Mouse (Mus musculus) myocyte (in vitro differentiated cells): ENCODE results near the gene Slc5a1. TPM values are rescaled to one million over a fixed set of nuclear protein-coding genes. Genes with fewer than 3 reads are reported as not detected.
A peak's percentile ranks its signal among the peaks of the same experiment; 100 is the strongest.

Experiments used
- H3K27me3 ChIP-seq: one replicate; pipeline ENCODE4 v1.6.1; 2011; ENCODE audit not compliant: control insufficient read depth, insufficient read depth, insufficient read length
- H3K36me3 ChIP-seq: one replicate; pipeline ENCODE4 v1.6.1; 2011; ENCODE audit not compliant: control insufficient read depth, insufficient read depth
- H3K4me2 ChIP-seq: one replicate; pipeline ENCODE4 v1.6.1; 2011; ENCODE audit warnings: low read depth, control low read depth
- H3K4me3 ChIP-seq: one replicate; pipeline ENCODE4 v1.5.1; 2011; ENCODE audit warnings: mild to moderate bottlenecking, control low read depth, moderate library complexity
- H3K79me2 ChIP-seq: one replicate; pipeline ENCODE4 v1.6.1; 2011; ENCODE audit not compliant: control insufficient read depth, insufficient read depth
- H3ac ChIP-seq: one replicate; pipeline ENCODE4 v1.6.1; 2011; ENCODE audit not compliant: control insufficient read depth, insufficient read length
- CEBPB ChIP-seq: IDR thresholded peaks from 2 replicates; pipeline ENCODE4 v1.6.1; 2011; ENCODE audit warnings: mild to moderate bottlenecking, moderate library complexity; ENCODE audit not compliant: poor library complexity, insufficient read depth, severe bottlenecking
- E2F4 ChIP-seq: IDR thresholded peaks from one replicate; pipeline ENCODE4 v1.6.1; 2011; ENCODE audit warnings: mild to moderate bottlenecking, control low read depth, moderate library complexity; ENCODE audit not compliant: insufficient read depth
- MAX ChIP-seq: IDR thresholded peaks from one replicate; pipeline ENCODE4 v1.6.1; 2011; ENCODE audit warnings: low read depth, mild to moderate bottlenecking, control low read depth
- MYOD1 ChIP-seq, 3 experiments: IDR thresholded peaks; one replicate each; pipeline ENCODE4 v1.6.1; 2011; ENCODE audit warnings: control low read depth in 2 of 3, low read depth in 2 of 3, mild to moderate bottlenecking in 2 of 3, moderate library complexity in 1 of 3; ENCODE audit not compliant: insufficient read length in 2 of 3, control insufficient read depth in 1 of 3
- MYOG ChIP-seq, 3 experiments: IDR thresholded peaks; one replicate each; pipeline ENCODE4 v1.6.1; 2011; ENCODE audit warnings: control low read depth in 2 of 3, low read depth in 2 of 3, mild to moderate bottlenecking in 2 of 3; ENCODE audit not compliant: insufficient read length in 2 of 3, control insufficient read depth in 1 of 3, insufficient read depth in 1 of 3
- POLR2A ChIP-seq: IDR thresholded peaks from one replicate; pipeline ENCODE4 v1.6.1; 2011; ENCODE audit warnings: low read depth, mild to moderate bottlenecking, control low read depth, moderate library complexity; ENCODE audit not compliant: insufficient read length
- POLR2AphosphoS2 ChIP-seq: IDR thresholded peaks from one replicate; pipeline ENCODE4 v1.6.1; 2011; ENCODE audit warnings: low read depth, control low read depth; ENCODE audit not compliant: insufficient read length
- REST ChIP-seq: IDR thresholded peaks from one replicate; pipeline ENCODE4 v1.6.1; 2011; ENCODE audit warnings: mild to moderate bottlenecking, control low read depth, moderate library complexity; ENCODE audit not compliant: insufficient read depth, insufficient read length
- SRF ChIP-seq: IDR thresholded peaks from one replicate; pipeline ENCODE4 v1.6.1; 2011; ENCODE audit warnings: low read depth; ENCODE audit not compliant: control insufficient read depth, insufficient read length
- TCF12 ChIP-seq: IDR thresholded peaks from one replicate; pipeline ENCODE4 v1.6.1; 2011; ENCODE audit warnings: mild to moderate bottlenecking, control low read depth; ENCODE audit not compliant: poor library complexity, insufficient read depth, severe bottlenecking
- TCF3 ChIP-seq: IDR thresholded peaks from one replicate; pipeline ENCODE4 v1.6.1; 2011; ENCODE audit warnings: low read depth, control low read depth; ENCODE audit not compliant: insufficient read length
- USF1 ChIP-seq: IDR thresholded peaks from one replicate; pipeline ENCODE4 v1.6.1; 2011; ENCODE audit warnings: low read depth, mild to moderate bottlenecking, control low read depth, moderate library complexity
- polyA plus RNA-seq: library from polyadenylated mRNA; unstranded; fragments of >200 nt; fragmentation: generic; extraction: Trizol; gene quantifications from one replicate; pipeline ENCODE4 v1.2.1, GENCODE M21; 2012; ENCODE audit warnings: missing spikeins

Slc5a1 gene
- polyA plus RNA-seq, 1 experiment: not detected

DNA sequence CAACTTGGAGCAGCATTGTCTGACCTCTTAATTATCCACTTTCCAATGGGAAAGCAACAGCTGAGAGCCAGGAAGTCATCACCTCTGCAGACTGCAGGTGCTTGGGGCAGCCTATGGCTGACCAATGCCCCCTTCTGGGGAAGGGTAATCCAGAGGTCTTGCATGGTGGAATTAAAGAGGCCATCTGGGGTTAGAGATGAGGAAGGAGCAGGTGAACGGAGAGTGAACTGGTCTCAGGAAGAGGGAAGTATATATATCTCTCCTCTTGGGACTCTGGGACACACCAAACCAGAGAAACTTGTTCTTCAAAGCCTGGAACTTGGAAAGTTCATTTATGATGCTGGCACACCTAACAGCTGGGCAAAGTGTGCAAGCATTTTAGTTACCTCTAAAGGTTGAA lies 857 bp downstream of the Slc5a1 start:
- H3K36me3 ChIP-seq: no peaks in the 10 kb centered on the region
- H3ac ChIP-seq: no peak overlapping the region
- H3K4me3 ChIP-seq: no peak overlapping the region
- peaks cover 49% of the 10 kb centered on the region for H3K27me3 ChIP-seq
- H3K79me2 ChIP-seq: no peaks in the 10 kb centered on the region
- no peak for TF ChIP-seq POLR2A
- no peak for TF ChIP-seq USF1
- TF ChIP-seq E2F4: no peak
- no peak for TF ChIP-seq TCF12
- TF ChIP-seq POLR2AphosphoS2: no peak
- no peak overlapping the region for H3K4me2 ChIP-seq

DNA sequence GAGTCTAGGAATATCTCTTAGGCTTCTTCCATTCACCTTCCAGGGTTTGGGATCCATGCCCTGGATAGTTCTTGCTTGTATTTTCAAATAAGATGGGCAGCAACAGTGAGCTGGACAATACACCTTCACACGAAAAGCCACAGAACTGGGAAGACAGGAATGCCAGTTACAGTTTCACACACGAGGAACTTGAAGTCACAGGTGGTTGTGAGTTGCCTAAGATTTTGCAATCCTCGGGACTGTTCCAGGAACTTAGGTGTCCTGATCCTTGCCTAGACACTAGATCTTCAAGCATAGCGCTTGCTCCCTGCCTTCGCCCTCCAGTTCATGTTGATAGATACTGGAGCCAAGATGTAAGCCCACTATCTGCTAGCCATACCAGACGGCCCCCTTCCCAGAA lies 1.6 kb downstream of the Slc5a1 start:
- H3ac ChIP-seq: no peak overlapping the region
- H3K4me2 ChIP-seq: no peak overlapping the region
- TF ChIP-seq SRF (no peak), POLR2A (no peak), REST (no peak), MYOG (IDR thresholded peaks at IDR 0.05; ENCODE audit: control insufficient read depth in 1 of 3, insufficient read depth in 1 of 3, insufficient read length in 2 of 3, low read depth in 2 of 3) (no peak), USF1 (no peak), POLR2AphosphoS2 (no peak)
- no peaks in the 10 kb centered on the region for H3K79me2 ChIP-seq
- peaks cover 49% of the 10 kb centered on the region for H3K27me3 ChIP-seq
- H3K4me3 ChIP-seq: no peak overlapping the region
- H3K36me3 ChIP-seq: no peaks in the 10 kb centered on the region

DNA sequence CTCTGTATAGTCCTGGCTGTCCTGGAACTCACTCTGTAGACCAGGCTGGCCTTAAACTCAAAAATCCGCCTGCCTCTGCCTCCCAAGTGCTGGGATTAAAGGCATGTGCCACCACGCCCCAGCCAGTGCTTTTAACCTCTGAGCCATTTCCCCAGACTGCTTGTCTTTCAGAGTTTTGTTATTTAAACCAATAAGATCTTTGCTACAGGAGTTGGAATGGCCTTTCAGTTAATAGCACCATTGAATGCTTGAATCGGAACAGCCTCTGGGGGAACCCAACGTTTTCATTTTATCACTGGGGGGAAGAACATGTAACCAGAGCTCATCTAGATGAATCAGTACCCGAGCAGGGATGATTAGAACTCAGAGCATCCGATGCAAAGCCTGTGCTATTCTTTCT lies 3.0 kb downstream of the Slc5a1 start:
- H3K27me3 ChIP-seq: peaks cover 43% of the 10 kb centered on the region
- no peaks in the 10 kb centered on the region for H3K79me2 ChIP-seq
- TF ChIP-seq USF1 (no peak), MYOG (IDR thresholded peaks at IDR 0.05; ENCODE audit: control insufficient read depth in 1 of 3, insufficient read depth in 1 of 3, insufficient read length in 2 of 3, low read depth in 2 of 3) (no peak), SRF (no peak), POLR2A (no peak), MAX (no peak), TCF3 (no peak), E2F4 (no peak), CEBPB (no peak), MYOD1 (IDR thresholded peaks at IDR 0.05; ENCODE audit: control insufficient read depth in 1 of 3, insufficient read length in 2 of 3, low read depth in 2 of 3) (no peak), REST (no peak), TCF12 (no peak), POLR2AphosphoS2 (no peak)
- no peak overlapping the region for H3ac ChIP-seq
- H3K4me2 ChIP-seq: no peak overlapping the region
- no peak overlapping the region for H3K4me3 ChIP-seq
- no peaks in the 10 kb centered on the region for H3K36me3 ChIP-seq

DNA sequence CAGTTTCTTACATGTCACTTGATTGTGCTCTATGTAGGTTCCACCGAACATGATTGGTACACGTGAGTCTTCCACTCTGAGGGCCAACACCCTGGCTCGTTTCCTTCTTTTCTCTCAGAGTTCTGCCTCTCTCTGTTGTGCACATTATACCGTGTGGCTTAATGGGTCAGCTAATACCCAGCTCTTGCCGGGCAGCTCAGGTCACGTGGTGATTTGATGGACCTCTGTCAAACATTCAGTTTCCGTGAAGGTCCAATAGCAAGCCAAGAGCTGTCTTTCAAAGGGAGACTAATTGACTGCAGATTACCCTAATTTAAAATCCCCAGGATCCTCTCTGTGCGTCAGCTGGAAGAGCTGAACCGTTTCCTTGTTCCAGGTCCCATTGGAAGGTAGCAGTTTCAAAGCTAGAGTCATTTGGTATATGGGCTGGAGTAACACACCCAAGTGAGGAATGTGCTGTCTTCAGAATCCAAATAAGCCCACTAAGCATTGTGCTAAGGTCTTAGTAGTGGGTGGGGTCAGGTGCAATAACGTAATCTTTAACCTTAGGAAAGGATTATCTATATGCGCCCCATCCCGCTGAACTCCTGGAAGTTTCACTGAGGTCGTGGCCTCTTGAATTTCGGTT lies 3.9 kb downstream of the Slc5a1 start:
- Histone ChIP-seq H3K4me2 (no peak overlapping the region), H3K36me3 (no peaks in the 10 kb centered on the region)
- no peak for TF ChIP-seq POLR2AphosphoS2
- TF ChIP-seq MYOD1 (IDR thresholded peaks at IDR 0.05; ENCODE audit: control insufficient read depth in 1 of 3, insufficient read length in 2 of 3, low read depth in 2 of 3): no peak
- no peak for TF ChIP-seq MYOG (IDR thresholded peaks at IDR 0.05; ENCODE audit: control insufficient read depth in 1 of 3, insufficient read depth in 1 of 3, insufficient read length in 2 of 3, low read depth in 2 of 3)
- TF ChIP-seq CEBPB: no peak
- no peak for TF ChIP-seq REST
- no peak for TF ChIP-seq E2F4
- TF ChIP-seq SRF: no peak
- TF ChIP-seq TCF3: no peak
- TF ChIP-seq POLR2A: no peak
- TF ChIP-seq USF1: no peak
- no peak for TF ChIP-seq TCF12
- TF ChIP-seq MAX: no peak

DNA sequence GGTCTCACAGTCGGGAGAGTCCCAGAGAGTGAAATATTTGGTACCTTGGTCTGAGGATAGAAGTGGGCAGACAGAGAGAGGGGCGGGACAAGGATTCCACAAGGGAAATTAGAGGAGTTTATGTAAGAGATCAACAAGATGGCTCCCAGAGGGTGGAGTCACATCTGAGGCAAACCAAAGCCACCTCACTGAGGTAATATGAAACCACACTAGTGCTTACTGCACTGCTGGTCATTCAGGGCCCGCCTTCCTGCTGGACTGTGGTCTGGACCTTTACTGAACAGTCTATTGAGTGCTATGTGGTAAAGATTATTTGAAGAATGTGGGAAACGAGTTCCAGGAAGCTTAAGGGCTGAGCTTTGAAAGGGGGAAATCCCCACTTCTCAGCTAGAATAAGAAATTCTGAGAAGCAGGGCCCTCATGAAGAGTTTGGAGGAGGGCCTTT lies 17.9 kb downstream of the Slc5a1 start:
- no peak overlapping the region for H3K4me3 ChIP-seq
- H3ac ChIP-seq: no peak overlapping the region
- H3K79me2 ChIP-seq: no peaks in the 10 kb centered on the region
- H3K36me3 ChIP-seq: no peaks in the 10 kb centered on the region
- H3K27me3 ChIP-seq: peaks cover 17% of the 10 kb centered on the region
- TF ChIP-seq TCF12 (no peak), POLR2A (no peak), MAX (no peak), MYOG (IDR thresholded peaks at IDR 0.05; ENCODE audit: control insufficient read depth in 1 of 3, insufficient read depth in 1 of 3, insufficient read length in 2 of 3, low read depth in 2 of 3) (no peak), USF1 (no peak), E2F4 (no peak), CEBPB (no peak), MYOD1 (IDR thresholded peaks at IDR 0.05; ENCODE audit: control insufficient read depth in 1 of 3, insufficient read length in 2 of 3, low read depth in 2 of 3) (no peak), REST (no peak), POLR2AphosphoS2 (no peak), SRF (no peak), TCF3 (no peak)
- H3K4me2 ChIP-seq: peak overlapping the region; percentile 27

More for the DNA sequence above, 3.9 kb downstream of the Slc5a1 start:
- H3K4me3 ChIP-seq: no peak overlapping the region
- H3K79me2 ChIP-seq: no peaks in the 10 kb centered on the region
- H3ac ChIP-seq: no peak overlapping the region
- H3K27me3 ChIP-seq: peaks cover 36% of the 10 kb centered on the region
